Mouse (Mus musculus): Measurements from ENCODE around the gene Grin2b. TPM values are rescaled to one million over a fixed set of nuclear protein-coding genes. Genes with fewer than 3 reads are reported as not detected.

The Grin2b gene
- polyA plus RNA-seq, 1 experiment = not detected

- H3K4me2 ChIP-seq (ENCODE audit: low read depth) = no peak overlapping the region
- TF ChIP-seq TCF12 (IDR thresholded peaks at IDR 0.05; ENCODE audit: insufficient read depth, poor library complexity, severe bottlenecking) (no peak), MYOG (IDR thresholded peaks at IDR 0.05; ENCODE audit: control insufficient read depth in 1 of 3, insufficient read depth in 1 of 3, insufficient read length in 2 of 3, low read depth in 2 of 3) (no peak), MAX (IDR thresholded peaks at IDR 0.05; ENCODE audit: low read depth) (no peak), E2F4 (IDR thresholded peaks at IDR 0.05; ENCODE audit: insufficient read depth) (no peak), USF1 (IDR thresholded peaks at IDR 0.05; ENCODE audit: low read depth) (no peak), POLR2AphosphoS2 (IDR thresholded peaks at IDR 0.05; ENCODE audit: insufficient read length, low read depth) (no peak), TCF3 (IDR thresholded peaks at IDR 0.05; ENCODE audit: insufficient read length, low read depth) (no peak), POLR2A (IDR thresholded peaks at IDR 0.05; ENCODE audit: insufficient read length, low read depth) (no peak), SRF (IDR thresholded peaks at IDR 0.05; ENCODE audit: control insufficient read depth, insufficient read length, low read depth) (no peak), MYOD1 (IDR thresholded peaks at IDR 0.05; ENCODE audit: control insufficient read depth in 1 of 3, insufficient read length in 2 of 3, low read depth in 2 of 3) (no peak), REST (IDR thresholded peaks at IDR 0.05; ENCODE audit: insufficient read depth, insufficient read length) (no peak), CEBPB (IDR thresholded peaks at IDR 0.05; ENCODE audit: insufficient read depth, poor library complexity, severe bottlenecking) (no peak)
- H3ac ChIP-seq (ENCODE audit: control insufficient read depth, insufficient read length) = no peak overlapping the region
- H3K4me3 ChIP-seq = no peak overlapping the region
- no peaks in the 10 kb centered on the region for H3K79me2 ChIP-seq (ENCODE audit: control insufficient read depth, insufficient read depth)
- H3K27me3 ChIP-seq (ENCODE audit: control insufficient read depth, insufficient read depth, insufficient read length) = no peaks in the 10 kb centered on the region
- H3K36me3 ChIP-seq (ENCODE audit: control insufficient read depth, insufficient read depth) = no peaks in the 10 kb centered on the region
Observed at GRCm38 (mm10) chr6:136079991-136080734, 93.1 kb downstream of the Grin2b start.

- Histone ChIP-seq H3K36me3 (ENCODE audit: control insufficient read depth, insufficient read depth) (no peaks in the 10 kb centered on the region), H3K4me2 (ENCODE audit: low read depth) (no peak overlapping the region), H3ac (ENCODE audit: control insufficient read depth, insufficient read length) (no peak overlapping the region), H3K79me2 (ENCODE audit: control insufficient read depth, insufficient read depth) (no peaks in the 10 kb centered on the region), H3K27me3 (ENCODE audit: control insufficient read depth, insufficient read depth, insufficient read length) (no peaks in the 10 kb centered on the region), H3K4me3 (no peak overlapping the region)
- TF ChIP-seq SRF (IDR thresholded peaks at IDR 0.05; ENCODE audit: control insufficient read depth, insufficient read length, low read depth) (no peak), MAX (IDR thresholded peaks at IDR 0.05; ENCODE audit: low read depth) (no peak), CEBPB (IDR thresholded peaks at IDR 0.05; ENCODE audit: insufficient read depth, poor library complexity, severe bottlenecking) (no peak), USF1 (IDR thresholded peaks at IDR 0.05; ENCODE audit: low read depth) (no peak), MYOG (IDR thresholded peaks at IDR 0.05; ENCODE audit: control insufficient read depth in 1 of 3, insufficient read depth in 1 of 3, insufficient read length in 2 of 3, low read depth in 2 of 3) (no peak), POLR2A (IDR thresholded peaks at IDR 0.05; ENCODE audit: insufficient read length, low read depth) (no peak), REST (IDR thresholded peaks at IDR 0.05; ENCODE audit: insufficient read depth, insufficient read length) (no peak), POLR2AphosphoS2 (IDR thresholded peaks at IDR 0.05; ENCODE audit: insufficient read length, low read depth) (no peak), MYOD1 (IDR thresholded peaks at IDR 0.05; ENCODE audit: control insufficient read depth in 1 of 3, insufficient read length in 2 of 3, low read depth in 2 of 3) (no peak), TCF12 (IDR thresholded peaks at IDR 0.05; ENCODE audit: insufficient read depth, poor library complexity, severe bottlenecking) (no peak), TCF3 (IDR thresholded peaks at IDR 0.05; ENCODE audit: insufficient read length, low read depth) (no peak)
Observed at GRCm38 (mm10) chr6:136072326-136073054, 100.8 kb downstream of the Grin2b start.

- no peak for TF ChIP-seq CEBPB (IDR thresholded peaks at IDR 0.05; ENCODE audit: insufficient read depth, poor library complexity, severe bottlenecking)
- no peak for TF ChIP-seq USF1 (IDR thresholded peaks at IDR 0.05; ENCODE audit: low read depth)
- no peak for TF ChIP-seq POLR2AphosphoS2 (IDR thresholded peaks at IDR 0.05; ENCODE audit: insufficient read length, low read depth)
- Histone ChIP-seq H3K36me3 (ENCODE audit: control insufficient read depth, insufficient read depth) (no peaks in the 10 kb centered on the region), H3K79me2 (ENCODE audit: control insufficient read depth, insufficient read depth) (no peaks in the 10 kb centered on the region), H3K27me3 (ENCODE audit: control insufficient read depth, insufficient read depth, insufficient read length) (no peaks in the 10 kb centered on the region), H3ac (ENCODE audit: control insufficient read depth, insufficient read length) (no peak overlapping the region), H3K4me2 (ENCODE audit: low read depth) (no peak overlapping the region), H3K4me3 (no peak overlapping the region)
Observed at GRCm38 (mm10) chr6:136070101-136070500, 103.2 kb downstream of the Grin2b start.

- H3K79me2 ChIP-seq (ENCODE audit: control insufficient read depth, insufficient read depth) = no peaks in the 10 kb centered on the region
- no peak overlapping the region for H3K4me3 ChIP-seq
- no peak overlapping the region for H3K4me2 ChIP-seq (ENCODE audit: low read depth)
- H3K27me3 ChIP-seq (ENCODE audit: control insufficient read depth, insufficient read depth, insufficient read length) = no peaks in the 10 kb centered on the region
- no peaks in the 10 kb centered on the region for H3K36me3 ChIP-seq (ENCODE audit: control insufficient read depth, insufficient read depth)
- no peak overlapping the region for H3ac ChIP-seq (ENCODE audit: control insufficient read depth, insufficient read length)
- TF ChIP-seq TCF12 (IDR thresholded peaks at IDR 0.05; ENCODE audit: insufficient read depth, poor library complexity, severe bottlenecking) = no peak
- TF ChIP-seq USF1 (IDR thresholded peaks at IDR 0.05; ENCODE audit: low read depth) = no peak
- TF ChIP-seq MAX (IDR thresholded peaks at IDR 0.05; ENCODE audit: low read depth) = no peak
- TF ChIP-seq E2F4 (IDR thresholded peaks at IDR 0.05; ENCODE audit: insufficient read depth) = no peak
- TF ChIP-seq CEBPB (IDR thresholded peaks at IDR 0.05; ENCODE audit: insufficient read depth, poor library complexity, severe bottlenecking) = no peak
- TF ChIP-seq TCF3 (IDR thresholded peaks at IDR 0.05; ENCODE audit: insufficient read length, low read depth) = no peak
- TF ChIP-seq SRF (IDR thresholded peaks at IDR 0.05; ENCODE audit: control insufficient read depth, insufficient read length, low read depth) = no peak
- TF ChIP-seq MYOD1 (IDR thresholded peaks at IDR 0.05; ENCODE audit: control insufficient read depth in 1 of 3, insufficient read length in 2 of 3, low read depth in 2 of 3) = no peak
- no peak for TF ChIP-seq POLR2AphosphoS2 (IDR thresholded peaks at IDR 0.05; ENCODE audit: insufficient read length, low read depth)
- TF ChIP-seq POLR2A (IDR thresholded peaks at IDR 0.05; ENCODE audit: insufficient read length, low read depth) = no peak
- TF ChIP-seq MYOG (IDR thresholded peaks at IDR 0.05; ENCODE audit: control insufficient read depth in 1 of 3, insufficient read depth in 1 of 3, insufficient read length in 2 of 3, low read depth in 2 of 3) = no peak
- no peak for TF ChIP-seq REST (IDR thresholded peaks at IDR 0.05; ENCODE audit: insufficient read depth, insufficient read length)
Observed at GRCm38 (mm10) chr6:136053346-136053745, 120.0 kb downstream of the Grin2b start.
